Mouse (Mus musculus) MEL (cell line): ENCODE data around the gene Vps8. TPM values are rescaled to one million over a fixed set of nuclear protein-coding genes. Genes with fewer than 3 reads are reported as not detected.

Source experiments
- DNase-seq: peaks from one replicate; pipeline ENCODE4 v3.0.0; 2011; ENCODE audit warnings: low read depth, low spot score
- H3K27ac ChIP-seq: 2 replicates; pipeline ENCODE4 v1.5.1; 2012; ENCODE audit warnings: low read depth, mild to moderate bottlenecking, control low read depth, low read length, moderate library complexity; ENCODE audit not compliant: control insufficient read depth
- H3K27me3 ChIP-seq, 2 experiments: fragments of 150-350 bp in 1 of 2; sonication (generic) in 1 of 2; 2 replicates each; pipeline ENCODE4 v1.6.1; 2012; ENCODE audit warnings: low read length in 2 of 2, mild to moderate bottlenecking in 2 of 2, improper control_type of control experiment in 1 of 2, moderate library complexity in 1 of 2; ENCODE audit not compliant: insufficient read depth in 2 of 2, control insufficient read depth in 1 of 2
- H3K36me3 ChIP-seq, 2 experiments: 2 replicates each; pipeline ENCODE4 v1.6.1; 2012 to 2014; ENCODE audit warnings: low read length in 2 of 2, improper control_type of control experiment in 1 of 2, inconsistent platforms in 1 of 2, mild to moderate bottlenecking in 1 of 2; ENCODE audit not compliant: insufficient read depth in 2 of 2, control insufficient read depth in 1 of 2
- H3K4me1 ChIP-seq, 2 experiments: fragments of 150-350 bp in 1 of 2; sonication (generic) in 1 of 2; 2 replicates each; pipeline ENCODE4 v1.6.1; 2012; ENCODE audit warnings: low read length in 2 of 2, improper control_type of control experiment in 1 of 2, mild to moderate bottlenecking in 1 of 2; ENCODE audit not compliant: insufficient read depth in 2 of 2, control insufficient read depth in 1 of 2
- H3K4me3 ChIP-seq, 2 experiments: fragments of 150-350 bp in 1 of 2; sonication (generic) in 1 of 2; 2 replicates each; pipeline ENCODE4 v1.5.1; 2012; ENCODE audit warnings: low read depth in 2 of 2, low read length in 2 of 2, mild to moderate bottlenecking in 2 of 2, moderate library complexity in 2 of 2, control low read depth in 1 of 2, improper control_type of control experiment in 1 of 2; ENCODE audit not compliant: control insufficient read depth in 1 of 2, insufficient read depth in 1 of 2
- H3K79me2 ChIP-seq: 2 replicates; pipeline ENCODE4 v1.6.1; 2012; ENCODE audit warnings: mild to moderate bottlenecking, low read length, moderate library complexity; ENCODE audit not compliant: control insufficient read depth, poor library complexity, insufficient read depth
- H3K9ac ChIP-seq: 2 replicates; pipeline ENCODE4 v1.6.1; 2012; ENCODE audit warnings: low read depth, mild to moderate bottlenecking, control low read depth, low read length, moderate library complexity; ENCODE audit not compliant: control insufficient read depth, poor library complexity, severe bottlenecking
- H3K9me3 ChIP-seq: fragments of 150-350 bp; sonication (generic); replicated peaks from 2 replicates; pipeline ENCODE4 v1.6.1; 2012; ENCODE audit warnings: mild to moderate bottlenecking, low read length, improper control_type of control experiment, moderate library complexity; ENCODE audit not compliant: insufficient read depth
- BHLHE40 ChIP-seq: IDR thresholded peaks from 2 replicates; pipeline ENCODE4 v1.6.1; 2012; ENCODE audit warnings: low read depth, mild to moderate bottlenecking, inconsistent platforms, low read length, improper control_type of control experiment, borderline replicate concordance
- CTCF ChIP-seq, 3 experiments: IDR thresholded peaks in 2 of 3; conservative IDR thresholded peaks in 1 of 3; 2 replicates each; pipeline ENCODE4 v1.5.1; 2011 to 2012; ENCODE audit warnings: low read length in 3 of 3, low read depth in 2 of 3, mild to moderate bottlenecking in 2 of 3, improper control_type of control experiment in 1 of 3, inconsistent platforms in 1 of 3, mixed read lengths in 1 of 3, moderate library complexity in 1 of 3; ENCODE audit not compliant: control insufficient read depth in 1 of 3, insufficient read depth in 1 of 3, poor library complexity in 1 of 3, severe bottlenecking in 1 of 3
- E2F4 ChIP-seq: IDR thresholded peaks from 2 replicates; pipeline ENCODE4 v1.6.1; 2011; ENCODE audit warnings: low read depth, low read length, improper control_type of control experiment, borderline replicate concordance
- ELF1 ChIP-seq: IDR thresholded peaks from 2 replicates; pipeline ENCODE4 v1.6.1; 2014; ENCODE audit warnings: low read depth, mild to moderate bottlenecking, inconsistent platforms, low read length, improper control_type of control experiment, moderate library complexity
- EP300 ChIP-seq, 2 experiments: IDR thresholded peaks; 2 replicates each; pipeline ENCODE4 v1.6.1; 2011; ENCODE audit warnings: improper control_type of control experiment in 2 of 2, low read length in 2 of 2, low read depth in 1 of 2, mild to moderate bottlenecking in 1 of 2
- ETS1 ChIP-seq: IDR thresholded peaks from 2 replicates; pipeline ENCODE4 v1.6.1; 2012; ENCODE audit warnings: low read depth, mild to moderate bottlenecking, inconsistent platforms, low read length, improper control_type of control experiment, moderate library complexity
- GABPA ChIP-seq: IDR thresholded peaks from 2 replicates; pipeline ENCODE4 v1.6.1; 2012; ENCODE audit warnings: low read depth, mild to moderate bottlenecking, inconsistent platforms, low read length, improper control_type of control experiment, moderate library complexity
- HCFC1 ChIP-seq: IDR thresholded peaks from 2 replicates; pipeline ENCODE4 v1.6.1; 2012; ENCODE audit warnings: low read depth, mild to moderate bottlenecking, inconsistent platforms, low read length, improper control_type of control experiment, moderate library complexity
- JUND ChIP-seq: IDR thresholded peaks from 2 replicates; pipeline ENCODE4 v1.6.1; 2011; ENCODE audit warnings: low read depth, mild to moderate bottlenecking, improper control_type of control experiment, low read length
- KAT2A ChIP-seq: conservative IDR thresholded peaks from 2 replicates; pipeline ENCODE4 v1.6.1; 2012; ENCODE audit warnings: low read depth, low read length, improper control_type of control experiment, inconsistent platforms
- MAFK ChIP-seq: IDR thresholded peaks from 2 replicates; pipeline ENCODE4 v1.6.1; 2011; ENCODE audit warnings: low read depth, mild to moderate bottlenecking, low read length, improper control_type of control experiment, borderline replicate concordance
- MAX ChIP-seq: IDR thresholded peaks from 2 replicates; pipeline ENCODE4 v1.6.1; 2011; ENCODE audit warnings: low read length, improper control_type of control experiment
- MXI1 ChIP-seq: IDR thresholded peaks from 2 replicates; pipeline ENCODE4 v1.6.1; 2011; ENCODE audit warnings: mild to moderate bottlenecking, low read depth, low read length, improper control_type of control experiment
- MYB ChIP-seq: IDR thresholded peaks from 2 replicates; pipeline ENCODE4 v1.6.1; 2011; ENCODE audit warnings: mild to moderate bottlenecking, low read depth, low read length, improper control_type of control experiment
- POLR2AphosphoS2 ChIP-seq: IDR thresholded peaks from 2 replicates; pipeline ENCODE4 v1.6.1; 2011; ENCODE audit warnings: low read length, improper control_type of control experiment
- RAD21 ChIP-seq: IDR thresholded peaks from 2 replicates; pipeline ENCODE4 v1.6.1; 2011; ENCODE audit warnings: mild to moderate bottlenecking, low read depth, low read length, improper control_type of control experiment
- RCOR1 ChIP-seq: IDR thresholded peaks from 2 replicates; pipeline ENCODE4 v1.6.1; 2012; ENCODE audit warnings: low read depth, mild to moderate bottlenecking, inconsistent platforms, low read length, improper control_type of control experiment
- SIN3A ChIP-seq: IDR thresholded peaks from 2 replicates; pipeline ENCODE4 v1.6.1; 2012; ENCODE audit warnings: low read length, improper control_type of control experiment, inconsistent platforms
- SMC3 ChIP-seq: IDR thresholded peaks from 2 replicates; pipeline ENCODE4 v1.6.1; 2011; ENCODE audit warnings: low read depth, low read length, improper control_type of control experiment
- TAL1 ChIP-seq: IDR thresholded peaks from 2 replicates; pipeline ENCODE4 v1.6.1; 2012; ENCODE audit warnings: mild to moderate bottlenecking, inconsistent platforms, low read length, moderate library complexity, mixed read lengths
- TCF12 ChIP-seq: IDR thresholded peaks from 2 replicates; pipeline ENCODE4 v1.6.1; 2014; ENCODE audit warnings: low read depth, mild to moderate bottlenecking, inconsistent platforms, low read length, improper control_type of control experiment, moderate library complexity
- UBTF ChIP-seq: IDR thresholded peaks from 2 replicates; pipeline ENCODE4 v1.6.1; 2012; ENCODE audit warnings: low read depth, mild to moderate bottlenecking, inconsistent platforms, low read length, improper control_type of control experiment, moderate library complexity, borderline replicate concordance; ENCODE audit not compliant: insufficient read depth
- ZC3H11A ChIP-seq: IDR thresholded peaks from 2 replicates; pipeline ENCODE4 v1.6.1; 2012; ENCODE audit warnings: low read depth, mild to moderate bottlenecking, inconsistent platforms, low read length, improper control_type of control experiment
- ZKSCAN1 ChIP-seq: IDR thresholded peaks from 2 replicates; pipeline ENCODE4 v1.6.1; 2012; ENCODE audit warnings: low read depth, mild to moderate bottlenecking, inconsistent platforms, low read length, improper control_type of control experiment, moderate library complexity
- ZMIZ1 ChIP-seq: IDR thresholded peaks from 2 replicates; pipeline ENCODE4 v1.6.1; 2012; ENCODE audit warnings: low read depth, mild to moderate bottlenecking, inconsistent platforms, low read length, improper control_type of control experiment, moderate library complexity
- ZNF384 ChIP-seq: IDR thresholded peaks from 2 replicates; pipeline ENCODE4 v1.6.1; 2012; ENCODE audit warnings: low read depth, mild to moderate bottlenecking, inconsistent platforms, low read length, improper control_type of control experiment
- polyA plus RNA-seq, 2 experiments: library from polyadenylated mRNA; stranded (reverse) in 1 of 2; unstranded in 1 of 2; fragments of >175 nt in 1 of 2; fragments of >200 nt in 1 of 2; gene quantifications; 2 replicates each; pipeline versions ENCODE4 v1.2.1 to v1.2.4; 2012; ENCODE audit warnings: low replicate concordance in 2 of 2, low read depth in 1 of 2; ENCODE audit not compliant: insufficient read length in 2 of 2, insufficient read depth in 1 of 2, missing spikeins in 1 of 2
- total RNA-seq: library from RNA; depleted of rRNA; stranded (reverse); fragments of 300-350 nt; gene quantifications from 2 replicates; pipeline ENCODE4 v1.2.3, GENCODE M21; 2012

The Vps8 gene
- total and polyA plus RNA-seq, 3 experiments, result 10.5 to 14.0 TPM; not detected in 1

- H3K9ac ChIP-seq, result no peak overlapping the region
- peak; percentile 24 for TF ChIP-seq TAL1
- TF ChIP-seq ZMIZ1, result no peak
- TF ChIP-seq KAT2A, result no peak
- no peak for TF ChIP-seq BHLHE40
- no peaks in the 10 kb centered on the region for H3K9me3 ChIP-seq
- peak; percentile 16 for DNase-seq
- no peaks in the 10 kb centered on the region for H3K79me2 ChIP-seq
- H3K36me3 ChIP-seq, result no peaks in the 10 kb centered on the region; a peak in 1 of 4 replicates
- H3K4me3 ChIP-seq, result no peak overlapping the region
- no peak overlapping the region for H3K27ac ChIP-seq
- no peaks in the 10 kb centered on the region for H3K4me1 ChIP-seq
- no peaks in the 10 kb centered on the region for H3K27me3 ChIP-seq
Measured at GRCm38 (mm10) chr16:21533503-21533902, 110.6 kb downstream of the Vps8 start.

DNA sequence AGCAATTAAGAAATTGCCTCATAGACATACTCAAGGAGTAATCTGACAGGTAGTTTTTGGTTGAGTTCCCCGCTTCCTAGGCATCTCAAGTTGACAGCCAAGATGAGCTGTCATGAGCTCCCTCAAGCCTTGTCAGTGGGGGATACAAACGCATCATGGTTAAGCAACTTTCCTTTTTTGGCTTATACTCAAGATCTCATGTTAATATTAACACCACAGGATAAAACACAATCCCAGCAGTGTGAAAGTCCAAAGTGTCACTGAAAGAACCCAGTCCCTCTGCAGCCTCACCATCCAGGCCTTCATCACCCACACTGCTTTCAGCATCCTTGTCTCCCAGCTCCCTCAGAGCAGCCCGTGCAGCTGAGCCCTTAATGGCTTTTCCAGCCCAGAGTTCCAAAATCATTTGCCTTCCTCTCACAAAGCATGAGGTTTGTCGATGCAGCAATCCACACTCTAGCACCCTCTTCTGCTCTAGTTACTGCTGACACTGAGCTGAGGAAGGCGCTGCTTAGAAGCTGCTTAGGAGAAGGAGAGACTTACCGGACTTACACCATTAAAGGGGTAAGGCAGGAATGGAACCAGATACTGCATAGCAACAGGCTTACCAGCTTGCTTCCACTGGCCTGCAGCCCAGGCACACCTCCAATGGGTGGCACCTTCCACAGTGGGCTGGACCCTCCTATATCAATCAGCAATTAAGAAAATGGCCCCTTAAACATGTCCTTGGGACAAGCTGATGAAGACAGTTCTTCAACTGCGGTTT lies 113.5 kb downstream of the Vps8 start:
- Histone ChIP-seq H3K36me3 (no peaks in the 10 kb centered on the region; a peak in 1 of 4 replicates), H3K27me3 (no peaks in the 10 kb centered on the region), H3K9me3 (no peaks in the 10 kb centered on the region), H3K4me3 (no peak overlapping the region), H3K79me2 (no peaks in the 10 kb centered on the region), H3K27ac (no peak overlapping the region), H3K9ac (no peak overlapping the region), H3K4me1 (no peaks in the 10 kb centered on the region)
- TF ChIP-seq POLR2AphosphoS2, result no peak
- no peak for TF ChIP-seq E2F4
- no peak for TF ChIP-seq MYB
- no peak for TF ChIP-seq MXI1
- TF ChIP-seq TCF12, result no peak
- TF ChIP-seq KAT2A, result no peak
- DNase-seq, result no peak

- H3K9me3 ChIP-seq, result no peaks in the 10 kb centered on the region
- no peaks in the 10 kb centered on the region for H3K4me1 ChIP-seq
- no peak overlapping the region for H3K27ac ChIP-seq
- no peak overlapping the region for H3K9ac ChIP-seq
- no peaks in the 10 kb centered on the region for H3K27me3 ChIP-seq
- no peaks in the 10 kb centered on the region; a peak in 2 of 4 replicates for H3K36me3 ChIP-seq
- DNase-seq, result peak; percentile 17
- H3K79me2 ChIP-seq, result no peaks in the 10 kb centered on the region
- H3K4me3 ChIP-seq, result no peak overlapping the region
- no peak for TF ChIP-seq ETS1
- TF ChIP-seq HCFC1, result no peak
- TF ChIP-seq ZNF384, result no peak
- TF ChIP-seq ZC3H11A, result no peak
- TF ChIP-seq RAD21, result no peak
- TF ChIP-seq MAFK, result no peak
- no peak for TF ChIP-seq GABPA
- TF ChIP-seq ELF1, result no peak
- TF ChIP-seq EP300 (IDR thresholded peaks at IDR 0.05; ENCODE audit: low read depth in 1 of 2, low read length in 2 of 2), result no peak
- TF ChIP-seq SIN3A, result no peak
- no peak for TF ChIP-seq UBTF
- TF ChIP-seq CTCF (IDR thresholded peaks at IDR 0.05 in 2 of 3, conservative IDR thresholded peaks at IDR 0.05 in 1 of 3; ENCODE audit: control insufficient read depth in 1 of 3, insufficient read depth in 1 of 3, low read depth in 2 of 3, low read length in 3 of 3, poor library complexity in 1 of 3, severe bottlenecking in 1 of 3), result peak; percentile 3 to 40 (median 18); a peak in 4 of 6 replicates
- TF ChIP-seq RCOR1, result no peak
- no peak for TF ChIP-seq POLR2AphosphoS2
- TF ChIP-seq E2F4, result no peak
- TF ChIP-seq SMC3, result peak; percentile 18; the same call in 1 of the 2 replicates
- TF ChIP-seq ZKSCAN1, result no peak
- TF ChIP-seq JUND, result peak; percentile 60; the same call in 1 of the 2 replicates
- TF ChIP-seq MAX, result no peak
Measured at GRCm38 (mm10) chr16:21537312-21537711, 114.4 kb downstream of the Vps8 start.
